Mouse (Mus musculus) liver, postnatal 0 days (tissue): ENCODE data around the gene R3hcc1l. TPM values are rescaled to one million over a fixed set of nuclear protein-coding genes. Genes with fewer than 3 reads are reported as not detected.

Experiments used
- ATAC-seq: fragments of 200-750 bp; cut with Nextera tagmentation; 2 replicates; pipeline ENCODE4 v1.8.0; 2017; ENCODE audit warnings: mild to moderate bottlenecking, moderate library complexity
- DNase-seq: peaks from one replicate; pipeline ENCODE4 v3.0.0-alpha.2; 2016
- H3K27ac ChIP-seq: fragments of 300-500 bp; sonication (generic); 2 replicates; pipeline ENCODE4 v1.5.1; 2014; ENCODE audit warnings: antibody characterized with exemption, moderate library complexity, mild to moderate bottlenecking, low read depth
- H3K27me3 ChIP-seq: fragments of 300-500 bp; sonication (generic); 2 replicates; pipeline ENCODE4 v1.6.1; 2014; ENCODE audit warnings: low read length, control low read depth, mixed read lengths; ENCODE audit not compliant: insufficient read depth
- H3K36me3 ChIP-seq: fragments of 300-500 bp; sonication (generic); replicated peaks from 2 replicates; pipeline ENCODE4 v1.6.1; 2014; ENCODE audit warnings: mild to moderate bottlenecking, control low read depth, low read length, moderate library complexity, mixed read lengths; ENCODE audit not compliant: insufficient read depth
- H3K4me1 ChIP-seq: fragments of 300-500 bp; sonication (generic); 2 replicates; pipeline ENCODE4 v1.6.1; 2014; ENCODE audit warnings: antibody characterized with exemption, mild to moderate bottlenecking, control low read depth; ENCODE audit not compliant: insufficient read depth
- H3K4me2 ChIP-seq: fragments of 300-500 bp; sonication (generic); 2 replicates; pipeline ENCODE4 v1.6.1; 2014; ENCODE audit warnings: low read depth, mild to moderate bottlenecking, low read length, moderate library complexity, mixed read lengths
- H3K4me3 ChIP-seq: fragments of 300-500 bp; sonication (generic); 2 replicates; pipeline ENCODE4 v1.5.1; 2014; ENCODE audit warnings: low read depth, low read length
- H3K9ac ChIP-seq: fragments of 300-500 bp; sonication (generic); replicated peaks from 2 replicates; pipeline ENCODE4 v1.6.1; 2014; ENCODE audit warnings: mild to moderate bottlenecking, moderate library complexity
- H3K9me3 ChIP-seq: fragments of 300-500 bp; sonication (generic); 2 replicates; pipeline ENCODE4 v1.6.1; 2016; ENCODE audit warnings: mild to moderate bottlenecking, control low read depth, low read length, mixed read lengths
- CTCF ChIP-seq: sonication (generic); IDR thresholded peaks from 2 replicates; pipeline ENCODE4 v1.5.1; 2016; ENCODE audit warnings: antibody characterized with exemption, low read depth
- EP300 ChIP-seq: IDR thresholded peaks from 2 replicates; pipeline ENCODE4 v1.6.1; 2016; ENCODE audit warnings: antibody characterized with exemption, low read depth, mild to moderate bottlenecking
- WGBS: fragments of 180-500 bp; shearing (Covaris S2); extraction: QIAGEN DNeasy Blood & Tissue Kit; methylation state at CpG from one replicate; pipeline ENCODE4 v1.1.7; 2014; ENCODE audit not compliant: insufficient replicate concordance; 5-methylcytosine and 5-hydroxymethylcytosine counted together
- polyA plus RNA-seq: library from polyadenylated mRNA; unstranded; fragments of >200 nt; fragmentation: Nextera tagmentation; extraction: Ambion mirVana; gene quantifications from 2 replicates; pipeline ENCODE4 v1.2.1, GENCODE M21; 2015

R3hcc1l gene
- polyA plus RNA-seq, 1 experiment from 2014 or later: 7.5 TPM

- Histone ChIP-seq H3K27me3 (no peaks in the 10 kb centered on the region), H3K9me3 (no peaks in the 10 kb centered on the region), H3K9ac (no peak overlapping the region), H3K4me1 (no peaks in the 10 kb centered on the region), H3K4me2 (no peak overlapping the region), H3K4me3 (no peak overlapping the region), H3K27ac (no peak overlapping the region), H3K36me3 (no peaks in the 10 kb centered on the region)
- DNase-seq: no peak
- TF ChIP-seq EP300: no peak
- no peak for TF ChIP-seq CTCF
- no peak for ATAC-seq
- WGBS: 64% methylated on average over 2 of the region's 2 CpGs
Observed at GRCm38 (mm10) chr19:42633650-42634049, 115.1 kb downstream of the R3hcc1l start.

GRCm38 (mm10) chr19:42636631-42637030 is 118.1 kb downstream of the R3hcc1l start:
- WGBS: 48% methylated on average over 11 of the region's 11 CpGs
- no peaks in the 10 kb centered on the region for H3K27me3 ChIP-seq
- TF ChIP-seq EP300: no peak
- no peaks in the 10 kb centered on the region for H3K9me3 ChIP-seq
- DNase-seq: peak; percentile 15
- H3K4me1 ChIP-seq: no peaks in the 10 kb centered on the region; the same call in 1 of the 2 replicates
- H3K4me2 ChIP-seq: no peak overlapping the region
- no peak overlapping the region for H3K27ac ChIP-seq
- no peaks in the 10 kb centered on the region for H3K36me3 ChIP-seq
- H3K4me3 ChIP-seq: no peak overlapping the region
- ATAC-seq: no peak
- no peak overlapping the region for H3K9ac ChIP-seq

- Histone ChIP-seq H3K4me1 (no peaks in the 10 kb centered on the region; the same call in 1 of the 2 replicates), H3K9ac (no peak overlapping the region), H3K36me3 (no peaks in the 10 kb centered on the region), H3K4me3 (no peak overlapping the region), H3K4me2 (no peak overlapping the region), H3K9me3 (no peaks in the 10 kb centered on the region), H3K27me3 (no peaks in the 10 kb centered on the region), H3K27ac (no peak overlapping the region)
- 47% methylated on average over 8 of the region's 8 CpGs for WGBS
- DNase-seq: peak; percentile 12
- TF ChIP-seq CTCF: no peak
- TF ChIP-seq EP300: no peak
- ATAC-seq: no peak
Observed at GRCm38 (mm10) chr19:42638604-42639481, 120.3 kb downstream of the R3hcc1l start.

GRCm38 (mm10) chr19:42639544-42639943 is 121.0 kb downstream of the R3hcc1l start:
- Histone ChIP-seq H3K4me2 (no peak overlapping the region), H3K27ac (no peak overlapping the region)
- TF ChIP-seq CTCF (no peak), EP300 (no peak)

GRCm38 (mm10) chr19:42640211-42640610 is 121.7 kb downstream of the R3hcc1l start:
- Histone ChIP-seq H3K9ac (no peak overlapping the region), H3K4me3 (no peak overlapping the region), H3K9me3 (no peaks in the 10 kb centered on the region), H3K4me2 (no peak overlapping the region), H3K27me3 (no peaks in the 10 kb centered on the region), H3K27ac (no peak overlapping the region), H3K36me3 (no peaks in the 10 kb centered on the region), H3K4me1 (no peaks in the 10 kb centered on the region; the same call in 1 of the 2 replicates)
- WGBS: 72% methylated on average over 9 of the region's 9 CpGs
- peak; percentile 8 for DNase-seq
- ATAC-seq: no peak
- no peak for TF ChIP-seq CTCF
- no peak for TF ChIP-seq EP300

More at GRCm38 (mm10) chr19:42639544-42639943, 121.0 kb downstream of the R3hcc1l start:
- Histone ChIP-seq H3K9me3 (no peaks in the 10 kb centered on the region), H3K9ac (no peak overlapping the region), H3K27me3 (no peaks in the 10 kb centered on the region), H3K36me3 (no peaks in the 10 kb centered on the region), H3K4me1 (no peaks in the 10 kb centered on the region; the same call in 1 of the 2 replicates), H3K4me3 (no peak overlapping the region)
- ATAC-seq (peak; percentile 29; the same call in 1 of the 2 replicates), DNase-seq (peak; percentile 9)
- WGBS: 31% methylated on average over 8 of the region's 8 CpGs

Other genes starting within 250 kb of the R3hcc1l start
- gene Crtac1, start 87.0 kb upstream of the R3hcc1l start, polyA plus RNA-seq: 0.11 and 0.21 TPM in 2 replicates
- gene Loxl4, start 94.1 kb downstream of the R3hcc1l start, polyA plus RNA-seq: 0.05 and 0.13 TPM in 2 replicates
- gene Pyroxd2, start 234.0 kb downstream of the R3hcc1l start, polyA plus RNA-seq: 5.8 and 7.5 TPM in 2 replicates